Mouse (Mus musculus) intestine, embryonic 14.5 days (tissue): ENCODE measurements at regions not wholly inside any gene's neighbourhood (a gene's known extent, or its start where the extent isn't known, plus 50 kb on each side); places are given as distances from the start of the nearest gene placed in this dataset.

Experiments used
- ATAC-seq: fragments of 200-750 bp; cut with Nextera tagmentation; replicated peaks from 2 replicates; pipeline ENCODE4 v1.8.0; 2017; ENCODE audit warnings: low read depth, moderate number of reproducible peaks, moderate TSS enrichment, moderate library complexity; ENCODE audit not compliant: low FRiP score, low TSS enrichment
- DNase-seq: peaks from one replicate; pipeline ENCODE4 v3.0.0-alpha.2; 2018; ENCODE audit warnings: low spot score
- H3K27ac ChIP-seq: fragments of 300-500 bp; sonication (generic); 2 replicates; pipeline ENCODE4 v1.5.1; 2014; ENCODE audit warnings: low read depth, mild to moderate bottlenecking, control low read depth
- H3K27me3 ChIP-seq: fragments of 300-500 bp; sonication (generic); replicated peaks from 2 replicates; pipeline ENCODE4 v1.6.1; 2014; ENCODE audit warnings: low read length, control low read depth; ENCODE audit not compliant: control insufficient read depth, insufficient read depth
- H3K36me3 ChIP-seq: fragments of 300-500 bp; sonication (generic); 2 replicates; pipeline ENCODE4 v1.6.1; 2014; ENCODE audit warnings: low read length, control low read depth; ENCODE audit not compliant: control insufficient read depth, insufficient read depth
- H3K4me1 ChIP-seq: fragments of 300-500 bp; sonication (generic); replicated peaks from 2 replicates; pipeline ENCODE4 v1.6.1; 2014; ENCODE audit warnings: low read length, control low read depth, mixed read lengths; ENCODE audit not compliant: control insufficient read depth, insufficient read depth
- H3K4me2 ChIP-seq: fragments of 300-500 bp; sonication (generic); 2 replicates; pipeline ENCODE4 v1.6.1; 2014; ENCODE audit warnings: low read length
- H3K4me3 ChIP-seq: fragments of 300-500 bp; sonication (generic); 2 replicates; pipeline ENCODE4 v1.5.1; 2014; ENCODE audit warnings: low read depth, low read length, control low read depth, mixed read lengths
- H3K9ac ChIP-seq: fragments of 300-500 bp; sonication (generic); 2 replicates; pipeline ENCODE4 v1.6.1; 2014; ENCODE audit warnings: mild to moderate bottlenecking, low read length
- H3K9me3 ChIP-seq: fragments of 300-500 bp; sonication (generic); 2 replicates; pipeline ENCODE4 v1.6.1; 2016; ENCODE audit warnings: low read length, control low read depth; ENCODE audit not compliant: control insufficient read depth
- WGBS: fragments of 180-500 bp; shearing (Covaris S2); extraction: QIAGEN DNeasy Blood & Tissue Kit; methylation state at CpG from one replicate; pipeline ENCODE4 v1.1.7; 2014; 5-methylcytosine and 5-hydroxymethylcytosine counted together

- Histone ChIP-seq H3K9me3 (no peaks in the 10 kb centered on the region), H3K4me3 (no peak overlapping the region), H3K36me3 (no peaks in the 10 kb centered on the region), H3K4me1 (no peaks in the 10 kb centered on the region; the same call in 1 of the 2 replicates), H3K27me3 (no peaks in the 10 kb centered on the region), H3K27ac (no peak overlapping the region), H3K9ac (no peak overlapping the region), H3K4me2 (no peak overlapping the region)
- no peak for ATAC-seq
- WGBS = 95% methylated on average over 3 of the region's 3 CpGs
- no peak for DNase-seq
Observed at GRCm38 (mm10) chr13:31367226-31367625, 188.7 kb upstream of the Foxq1 start.

DNA sequence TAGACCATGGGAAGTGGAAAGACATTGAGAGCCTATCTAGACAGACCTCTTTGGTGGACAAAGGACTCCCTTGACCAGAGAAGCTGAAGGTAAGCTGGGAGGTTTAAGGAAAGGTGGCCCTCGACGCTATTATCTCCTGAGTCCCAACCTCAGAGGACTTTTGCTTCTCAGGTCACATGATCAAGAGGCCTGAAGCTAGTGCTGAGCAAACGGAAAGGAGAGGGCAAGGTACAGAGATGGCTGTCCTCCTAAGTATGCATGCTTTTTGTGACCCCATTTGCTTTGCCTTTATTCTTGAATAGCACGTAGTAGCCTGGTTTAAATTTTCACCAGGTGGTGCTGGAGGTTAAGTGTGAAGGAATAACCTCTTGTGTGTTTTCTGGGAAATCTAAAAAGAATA lies 186.8 kb upstream of the Foxq1 start:
- H3K4me2 ChIP-seq = no peak overlapping the region
- no peaks in the 10 kb centered on the region for H3K4me1 ChIP-seq
- WGBS = 69% methylated on average over 4 of the region's 4 CpGs
- ATAC-seq (no peak), DNase-seq (no peak)
- H3K27me3 ChIP-seq = no peaks in the 10 kb centered on the region
- H3K4me3 ChIP-seq = no peak overlapping the region
- H3K27ac ChIP-seq = no peak overlapping the region
- no peaks in the 10 kb centered on the region for H3K9me3 ChIP-seq
- no peak overlapping the region for H3K9ac ChIP-seq
- H3K36me3 ChIP-seq = no peaks in the 10 kb centered on the region

GRCm38 (mm10) chr13:31370873-31371272 lies 185.1 kb upstream of the Foxq1 start:
- no peaks in the 10 kb centered on the region for H3K27me3 ChIP-seq
- H3K4me2 ChIP-seq = no peak overlapping the region
- no peaks in the 10 kb centered on the region for H3K36me3 ChIP-seq
- 39% methylated on average over 6 of the region's 6 CpGs for WGBS
- ATAC-seq (no peak), DNase-seq (no peak)
- H3K27ac ChIP-seq = no peak overlapping the region
- no peak overlapping the region for H3K4me3 ChIP-seq
- no peaks in the 10 kb centered on the region for H3K9me3 ChIP-seq
- H3K9ac ChIP-seq = no peak overlapping the region
- no peaks in the 10 kb centered on the region for H3K4me1 ChIP-seq

GRCm38 (mm10) chr13:31374006-31374405 lies 181.9 kb upstream of the Foxq1 start:
- no peak for ATAC-seq
- WGBS = 63% methylated on average over 5 of the region's 5 CpGs
- H3K9ac ChIP-seq = no peak overlapping the region
- H3K27ac ChIP-seq = no peak overlapping the region
- no peak for DNase-seq
- no peaks in the 10 kb centered on the region for H3K4me1 ChIP-seq
- H3K36me3 ChIP-seq = no peaks in the 10 kb centered on the region
- H3K9me3 ChIP-seq = no peaks in the 10 kb centered on the region
- no peaks in the 10 kb centered on the region for H3K27me3 ChIP-seq
- no peak overlapping the region for H3K4me3 ChIP-seq
- no peak overlapping the region for H3K4me2 ChIP-seq

GRCm38 (mm10) chr13:31393421-31394215 lies 162.3 kb upstream of the Foxq1 start:
- 0 out of 2 replicates have a peak, but pooled peaks cover 3% of the 10 kb centered on the region for H3K4me1 ChIP-seq
- H3K4me2 ChIP-seq = no peak overlapping the region
- WGBS = 44% methylated on average over 4 of the region's 4 CpGs
- no peak overlapping the region for H3K27ac ChIP-seq
- H3K9me3 ChIP-seq = no peaks in the 10 kb centered on the region
- no peak overlapping the region for H3K4me3 ChIP-seq
- no peaks in the 10 kb centered on the region for H3K27me3 ChIP-seq
- H3K36me3 ChIP-seq = no peaks in the 10 kb centered on the region
- no peak overlapping the region for H3K9ac ChIP-seq
- no peak for ATAC-seq
- no peak for DNase-seq

GRCm38 (mm10) chr13:31396216-31396910 lies 159.6 kb upstream of the Foxq1 start:
- WGBS = 44% methylated on average over 5 of the region's 5 CpGs
- no peaks in the 10 kb centered on the region for H3K9me3 ChIP-seq
- H3K4me3 ChIP-seq = no peak overlapping the region
- no peaks in the 10 kb centered on the region for H3K36me3 ChIP-seq
- H3K9ac ChIP-seq = no peak overlapping the region
- ATAC-seq = no peak
- no peak overlapping the region for H3K27ac ChIP-seq
- H3K4me1 ChIP-seq = 0 out of 2 replicates have a peak, but pooled peaks cover 3% of the 10 kb centered on the region
- no peak for DNase-seq
- no peaks in the 10 kb centered on the region for H3K27me3 ChIP-seq
- H3K4me2 ChIP-seq = no peak overlapping the region

DNA sequence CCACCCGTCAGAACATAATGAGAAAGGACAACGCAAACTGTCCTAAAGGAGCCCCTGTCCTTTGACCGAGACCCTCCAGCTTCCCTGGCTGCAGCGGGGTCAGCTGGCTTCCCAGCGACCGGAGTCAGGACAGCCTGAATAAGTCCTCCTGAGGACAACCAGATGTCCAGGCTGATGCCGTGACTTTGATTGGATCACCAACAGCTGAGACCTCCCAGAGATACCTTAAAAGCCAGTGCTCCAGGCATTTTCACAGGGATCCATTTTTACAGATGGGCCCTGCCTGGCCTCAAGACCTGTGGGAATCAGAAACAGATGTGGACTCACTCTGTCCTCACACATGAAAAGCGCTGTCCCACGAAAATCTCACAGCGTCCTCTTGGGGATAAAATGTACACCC lies 158.7 kb upstream of the Foxq1 start:
- Histone ChIP-seq H3K9me3 (no peaks in the 10 kb centered on the region), H3K27me3 (no peaks in the 10 kb centered on the region), H3K4me2 (no peak overlapping the region), H3K4me1 (0 out of 2 replicates have a peak, but pooled peaks cover 3% of the 10 kb centered on the region), H3K9ac (no peak overlapping the region), H3K27ac (no peak overlapping the region), H3K4me3 (no peak overlapping the region), H3K36me3 (no peaks in the 10 kb centered on the region)
- no peak for DNase-seq
- no peak for ATAC-seq
- 48% methylated on average over 10 of the region's 10 CpGs for WGBS

DNA sequence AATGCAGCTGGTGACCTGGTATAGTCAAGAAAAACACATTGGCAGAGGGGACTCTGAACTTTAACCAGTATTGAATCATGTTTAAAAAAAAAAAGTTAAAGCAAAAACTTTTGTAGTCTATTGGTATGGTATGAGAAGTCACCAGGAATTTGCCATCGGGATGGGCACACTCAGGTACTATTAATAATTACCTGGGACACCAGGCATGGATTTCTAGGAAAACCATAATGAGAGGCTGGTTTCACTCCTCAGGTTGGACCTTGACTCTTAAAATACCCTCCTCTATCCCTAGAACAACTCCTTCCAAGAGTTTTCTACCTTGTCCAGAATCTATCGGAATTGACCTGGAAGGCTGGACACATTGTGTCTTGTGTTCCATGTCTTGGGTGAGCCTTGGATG lies 155.5 kb upstream of the Foxq1 start:
- 88% methylated on average over 2 of the region's 2 CpGs for WGBS
- Histone ChIP-seq H3K9me3 (no peaks in the 10 kb centered on the region), H3K4me3 (no peak overlapping the region), H3K4me2 (no peak overlapping the region), H3K27ac (no peak overlapping the region), H3K27me3 (no peaks in the 10 kb centered on the region), H3K9ac (no peak overlapping the region), H3K36me3 (no peaks in the 10 kb centered on the region), H3K4me1 (0 out of 2 replicates have a peak, but pooled peaks cover 3% of the 10 kb centered on the region)
- ATAC-seq (no peak), DNase-seq (no peak)
